Mouse (Mus musculus): Measurements from ENCODE around the gene Cyp4f15. TPM values are rescaled to one million over a fixed set of nuclear protein-coding genes. Genes with fewer than 3 reads are reported as not detected.

The Cyp4f15 gene
- polyA plus RNA-seq (2015; fragmentation: Nextera tagmentation; extraction: Ambion mirVana), result not detected in 2 replicates

- 41% methylated on average over 7 of the region's 7 CpGs for WGBS
- no peak for TF ChIP-seq CTCF (IDR thresholded peaks at IDR 0.05; ENCODE audit: low read depth)
- H3K36me3 ChIP-seq (ENCODE audit: control insufficient read depth, insufficient read depth), result no peaks in the 10 kb centered on the region
- no peak within 1 kb of the TSS for H3K9ac ChIP-seq (ENCODE audit: low read depth, low read length)
- no peaks in the 10 kb centered on the region for H3K27me3 ChIP-seq (replicated peaks; ENCODE audit: control insufficient read depth, insufficient read depth, low read length)
- no peak within 1 kb of the TSS for H3K4me3 ChIP-seq (ENCODE audit: low read depth, low read length)
- H3K27ac ChIP-seq (ENCODE audit: low read depth, low read length), result no peak within 1 kb of the TSS
- H3K9me3 ChIP-seq (ENCODE audit: control insufficient read depth), result no peaks in the 10 kb centered on the region
- H3K4me1 ChIP-seq (replicated peaks; ENCODE audit: control insufficient read depth, insufficient read depth, low read length), result no peaks in the 10 kb centered on the region
- no peak for ATAC-seq
- H3K4me2 ChIP-seq (replicated peaks; ENCODE audit: low read depth), result no peak within 1 kb of the TSS
These were observed at the start of gene Cyp4f15 for GRCm38 (mm10) chr17:32685048-32685750. Gene Cyp4f15 (plus strand): TSS chr17:32685627.

- no peak for ATAC-seq
- Histone ChIP-seq H3K27ac (ENCODE audit: low read depth, low read length) (no peak overlapping the region), H3K4me3 (ENCODE audit: low read depth, low read length) (no peak overlapping the region), H3K9ac (ENCODE audit: low read depth, low read length) (no peak overlapping the region), H3K4me1 (replicated peaks; ENCODE audit: control insufficient read depth, insufficient read depth, low read length) (no peaks in the 10 kb centered on the region), H3K9me3 (ENCODE audit: control insufficient read depth) (no peaks in the 10 kb centered on the region), H3K4me2 (replicated peaks; ENCODE audit: low read depth) (no peak overlapping the region), H3K36me3 (ENCODE audit: control insufficient read depth, insufficient read depth) (no peaks in the 10 kb centered on the region), H3K27me3 (replicated peaks; ENCODE audit: control insufficient read depth, insufficient read depth, low read length) (no peaks in the 10 kb centered on the region)
- 61% methylated on average over 3 of the region's 3 CpGs for WGBS
- TF ChIP-seq CTCF (IDR thresholded peaks at IDR 0.05; ENCODE audit: low read depth), result no peak; the same call in 1 of the 2 replicates
These were observed 49.1 kb upstream of the Cyp4f15 start for GRCm38 (mm10) chr17:32636341-32636740.

GRCm38 (mm10) chr17:32637151-32637550, 48.3 kb upstream of the Cyp4f15 start:
- Histone ChIP-seq H3K36me3 (ENCODE audit: control insufficient read depth, insufficient read depth) (no peaks in the 10 kb centered on the region), H3K4me2 (replicated peaks; ENCODE audit: low read depth) (no peak overlapping the region), H3K27ac (ENCODE audit: low read depth, low read length) (no peak overlapping the region), H3K4me3 (ENCODE audit: low read depth, low read length) (no peak overlapping the region), H3K27me3 (replicated peaks; ENCODE audit: control insufficient read depth, insufficient read depth, low read length) (no peaks in the 10 kb centered on the region), H3K9ac (ENCODE audit: low read depth, low read length) (no peak overlapping the region), H3K4me1 (replicated peaks; ENCODE audit: control insufficient read depth, insufficient read depth, low read length) (no peaks in the 10 kb centered on the region), H3K9me3 (ENCODE audit: control insufficient read depth) (no peaks in the 10 kb centered on the region)
- TF ChIP-seq CTCF (IDR thresholded peaks at IDR 0.05; ENCODE audit: low read depth), result no peak
- 0 out of 2 replicates have a peak, but pooled peaks have one; percentile 25 for ATAC-seq
- 43% methylated on average over 2 of the region's 2 CpGs for WGBS

- no peak overlapping the region for H3K4me3 ChIP-seq (ENCODE audit: low read depth, low read length)
- H3K36me3 ChIP-seq (ENCODE audit: control insufficient read depth, insufficient read depth), result no peaks in the 10 kb centered on the region
- H3K27ac ChIP-seq (ENCODE audit: low read depth, low read length), result no peak overlapping the region
- no peak overlapping the region for H3K4me2 ChIP-seq (replicated peaks; ENCODE audit: low read depth)
- no peaks in the 10 kb centered on the region for H3K27me3 ChIP-seq (replicated peaks; ENCODE audit: control insufficient read depth, insufficient read depth, low read length)
- H3K9ac ChIP-seq (ENCODE audit: low read depth, low read length), result no peak overlapping the region
- TF ChIP-seq CTCF (IDR thresholded peaks at IDR 0.05; ENCODE audit: low read depth), result no peak
- no peaks in the 10 kb centered on the region for H3K9me3 ChIP-seq (ENCODE audit: control insufficient read depth)
- no peaks in the 10 kb centered on the region for H3K4me1 ChIP-seq (replicated peaks; ENCODE audit: control insufficient read depth, insufficient read depth, low read length)
- 85% methylated on average over 4 of the region's 4 CpGs for WGBS
- ATAC-seq, result no peak
These were observed 38.8 kb upstream of the Cyp4f15 start for GRCm38 (mm10) chr17:32646631-32647030.

GRCm38 (mm10) chr17:32653860-32654259, 31.6 kb upstream of the Cyp4f15 start:
- no peak for TF ChIP-seq CTCF (IDR thresholded peaks at IDR 0.05; ENCODE audit: low read depth)
- Histone ChIP-seq H3K9ac (ENCODE audit: low read depth, low read length) (no peak overlapping the region), H3K4me1 (replicated peaks; ENCODE audit: control insufficient read depth, insufficient read depth, low read length) (0 out of 2 replicates have a peak, but pooled peaks cover 8% of the 10 kb centered on the region), H3K27me3 (replicated peaks; ENCODE audit: control insufficient read depth, insufficient read depth, low read length) (no peaks in the 10 kb centered on the region), H3K36me3 (ENCODE audit: control insufficient read depth, insufficient read depth) (no peaks in the 10 kb centered on the region), H3K27ac (ENCODE audit: low read depth, low read length) (no peak overlapping the region), H3K4me3 (ENCODE audit: low read depth, low read length) (no peak overlapping the region), H3K4me2 (replicated peaks; ENCODE audit: low read depth) (no peak overlapping the region), H3K9me3 (ENCODE audit: control insufficient read depth) (no peaks in the 10 kb centered on the region)
- WGBS, result 60% methylated on average over 4 of the region's 4 CpGs
- peak; percentile 60 for ATAC-seq

- Histone ChIP-seq H3K4me1 (replicated peaks; ENCODE audit: control insufficient read depth, insufficient read depth, low read length) (0 out of 2 replicates have a peak, but pooled peaks cover 10% of the 10 kb centered on the region), H3K9ac (ENCODE audit: low read depth, low read length) (no peak overlapping the region), H3K4me3 (ENCODE audit: low read depth, low read length) (no peak overlapping the region), H3K27me3 (replicated peaks; ENCODE audit: control insufficient read depth, insufficient read depth, low read length) (no peaks in the 10 kb centered on the region), H3K36me3 (ENCODE audit: control insufficient read depth, insufficient read depth) (no peaks in the 10 kb centered on the region), H3K27ac (ENCODE audit: low read depth, low read length) (no peak overlapping the region), H3K4me2 (replicated peaks; ENCODE audit: low read depth) (no peak overlapping the region), H3K9me3 (ENCODE audit: control insufficient read depth) (no peaks in the 10 kb centered on the region)
- ATAC-seq, result no peak
- 69% methylated on average over 3 of the region's 3 CpGs for WGBS
- no peak for TF ChIP-seq CTCF (IDR thresholded peaks at IDR 0.05; ENCODE audit: low read depth)
These were observed 28.4 kb upstream of the Cyp4f15 start for GRCm38 (mm10) chr17:32657041-32657440.
